Mouse (Mus musculus): Measurements from ENCODE around the gene Ifi47. TPM values are rescaled to one million over a fixed set of nuclear protein-coding genes. Genes with fewer than 3 reads are reported as not detected.
"Not testable (repeated sequence)": the region's sequence is repeated elsewhere in the genome, so short reads cannot be mapped to it uniquely, and the experiment has no call there.

Gene Ifi47
- 10.1 and 12.7 TPM in 2 replicates for polyA plus RNA-seq (2015; fragmentation: Nextera tagmentation; extraction: Ambion mirVana)

DNA sequence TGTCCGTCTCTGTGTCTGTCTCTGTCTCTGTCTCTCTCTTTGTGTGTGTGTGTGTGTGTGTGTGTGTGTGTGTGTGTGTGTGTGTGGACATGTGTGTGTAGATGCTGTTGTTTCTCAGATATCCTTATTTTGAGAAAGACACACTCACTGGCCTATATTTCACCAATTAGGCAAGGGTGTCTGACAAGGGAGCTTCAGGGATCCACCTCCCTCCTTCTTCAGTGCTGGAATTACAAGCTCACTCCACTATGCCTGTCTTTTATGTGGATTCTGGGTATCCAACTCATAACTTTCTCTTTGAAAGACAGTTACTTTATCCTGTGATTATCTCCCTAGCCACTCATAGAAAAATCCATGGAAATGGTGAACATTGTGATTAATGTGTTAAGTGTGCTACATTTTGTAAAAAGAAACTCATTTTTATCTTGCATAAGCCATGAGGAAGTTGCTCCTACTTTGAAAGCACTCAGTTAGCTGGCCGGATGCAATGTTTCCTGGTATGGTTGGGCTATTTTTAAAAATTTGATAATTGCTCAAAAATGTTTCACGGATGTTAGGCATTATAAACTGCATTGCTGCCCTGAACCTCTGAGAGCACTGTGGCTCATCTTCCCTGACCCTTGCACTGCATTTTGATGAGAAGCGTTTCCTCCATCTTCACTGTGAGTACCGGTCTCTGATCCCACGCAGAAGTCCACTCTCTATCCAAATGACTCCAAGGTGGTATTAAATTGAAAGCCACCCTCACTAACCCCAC lies at the start of gene Ifi47:
Ifi47 (plus strand) TSS at position 587 of the 757 bp plus-strand sequence.
- whole genome bisulfite sequencing = 59% methylated on average over 6 of the region's 6 CpGs
- not testable (repeated sequence) for H3K27me3 ChIP-seq (ENCODE audit: control insufficient read depth, insufficient read depth, low read length)

GRCm38 (mm10) chr11:49050064-49050463 lies 26.3 kb upstream of the Ifi47 start:
- not testable (repeated sequence) for H3K27ac ChIP-seq (replicated peaks); H3K27me3 ChIP-seq (ENCODE audit: control insufficient read depth, insufficient read depth, low read length); DNase-seq (ENCODE audit: low spot score); H3K9me3 ChIP-seq (ENCODE audit: control insufficient read depth, low read length); H3K36me3 ChIP-seq (ENCODE audit: control insufficient read depth, insufficient read depth, low read length); ATAC-seq (ENCODE audit: low FRiP score, low TSS enrichment); H3K4me2 ChIP-seq (replicated peaks; ENCODE audit: low read depth); H3K4me1 ChIP-seq (replicated peaks; ENCODE audit: control insufficient read depth, insufficient read depth); H3K9ac ChIP-seq (ENCODE audit: low read length); H3K4me3 ChIP-seq (ENCODE audit: low read depth, low read length)

More for the DNA sequence above, at the start of gene Ifi47:
- TF ChIP-seq CTCF (IDR thresholded peaks at IDR 0.05; ENCODE audit: low read depth) = 0 out of 2 replicates have a peak, but pooled peaks have one; percentile 9
- DNase-seq (ENCODE audit: low spot score); H3K4me2 ChIP-seq (replicated peaks; ENCODE audit: low read depth); H3K27ac ChIP-seq (replicated peaks); H3K4me1 ChIP-seq (replicated peaks; ENCODE audit: control insufficient read depth, insufficient read depth); H3K36me3 ChIP-seq (ENCODE audit: control insufficient read depth, insufficient read depth, low read length); ATAC-seq (ENCODE audit: low FRiP score, low TSS enrichment); H3K9me3 ChIP-seq (ENCODE audit: control insufficient read depth, low read length); H3K4me3 ChIP-seq (ENCODE audit: low read depth, low read length); H3K9ac ChIP-seq (ENCODE audit: low read length): not testable (repeated sequence)

- not testable (repeated sequence) for H3K4me2 ChIP-seq (replicated peaks; ENCODE audit: low read depth); H3K27me3 ChIP-seq (ENCODE audit: control insufficient read depth, insufficient read depth, low read length); H3K9me3 ChIP-seq (ENCODE audit: control insufficient read depth, low read length); H3K4me3 ChIP-seq (ENCODE audit: low read depth, low read length); DNase-seq (ENCODE audit: low spot score); H3K36me3 ChIP-seq (ENCODE audit: control insufficient read depth, insufficient read depth, low read length); H3K4me1 ChIP-seq (replicated peaks; ENCODE audit: control insufficient read depth, insufficient read depth); H3K27ac ChIP-seq (replicated peaks); H3K9ac ChIP-seq (ENCODE audit: low read length)
- ATAC-seq (ENCODE audit: low FRiP score, low TSS enrichment) = peak; percentile 38; the same call in 1 of the 2 replicates
- WGBS = 50% methylated on average over 1 of the region's 6 CpGs
These were observed 25.1 kb upstream of the Ifi47 start, which contains the start of gene 9930111J21Rik2 for GRCm38 (mm10) chr11:49051093-49051891. 9930111J21Rik2 (minus strand) TSS chr11:49051242.

- not testable (repeated sequence) for H3K4me1 ChIP-seq (replicated peaks; ENCODE audit: control insufficient read depth, insufficient read depth); H3K27me3 ChIP-seq (ENCODE audit: control insufficient read depth, insufficient read depth, low read length); H3K27ac ChIP-seq (replicated peaks); H3K36me3 ChIP-seq (ENCODE audit: control insufficient read depth, insufficient read depth, low read length); H3K9me3 ChIP-seq (ENCODE audit: control insufficient read depth, low read length); DNase-seq (ENCODE audit: low spot score); H3K4me2 ChIP-seq (replicated peaks; ENCODE audit: low read depth); H3K9ac ChIP-seq (ENCODE audit: low read length); H3K4me3 ChIP-seq (ENCODE audit: low read depth, low read length); ATAC-seq (ENCODE audit: low FRiP score, low TSS enrichment)
- no CpG with 5 or more reads among the region's 5 CpGs for WGBS
These were observed 24.5 kb upstream of the Ifi47 start for GRCm38 (mm10) chr11:49051894-49052293.

- not testable (repeated sequence) for H3K27me3 ChIP-seq (ENCODE audit: control insufficient read depth, insufficient read depth, low read length); H3K4me3 ChIP-seq (ENCODE audit: low read depth, low read length); DNase-seq (ENCODE audit: low spot score); H3K36me3 ChIP-seq (ENCODE audit: control insufficient read depth, insufficient read depth, low read length); H3K27ac ChIP-seq (replicated peaks); H3K4me2 ChIP-seq (replicated peaks; ENCODE audit: low read depth); ATAC-seq (ENCODE audit: low FRiP score, low TSS enrichment); H3K4me1 ChIP-seq (replicated peaks; ENCODE audit: control insufficient read depth, insufficient read depth); H3K9me3 ChIP-seq (ENCODE audit: control insufficient read depth, low read length); H3K9ac ChIP-seq (ENCODE audit: low read length)
- WGBS = 50% methylated on average over 2 of the region's 3 CpGs
These were observed 16.3 kb upstream of the Ifi47 start for GRCm38 (mm10) chr11:49060061-49060460.

- not testable (repeated sequence) for DNase-seq (ENCODE audit: low spot score); H3K36me3 ChIP-seq (ENCODE audit: control insufficient read depth, insufficient read depth, low read length); ATAC-seq (ENCODE audit: low FRiP score, low TSS enrichment); H3K9ac ChIP-seq (ENCODE audit: low read length); H3K27me3 ChIP-seq (ENCODE audit: control insufficient read depth, insufficient read depth, low read length); H3K4me2 ChIP-seq (replicated peaks; ENCODE audit: low read depth); H3K27ac ChIP-seq (replicated peaks); H3K4me3 ChIP-seq (ENCODE audit: low read depth, low read length); H3K9me3 ChIP-seq (ENCODE audit: control insufficient read depth, low read length); H3K4me1 ChIP-seq (replicated peaks; ENCODE audit: control insufficient read depth, insufficient read depth)
- WGBS = 67% methylated on average over 1 of the region's 2 CpGs
These were observed 14.5 kb upstream of the Ifi47 start for GRCm38 (mm10) chr11:49061865-49062264.

DNA sequence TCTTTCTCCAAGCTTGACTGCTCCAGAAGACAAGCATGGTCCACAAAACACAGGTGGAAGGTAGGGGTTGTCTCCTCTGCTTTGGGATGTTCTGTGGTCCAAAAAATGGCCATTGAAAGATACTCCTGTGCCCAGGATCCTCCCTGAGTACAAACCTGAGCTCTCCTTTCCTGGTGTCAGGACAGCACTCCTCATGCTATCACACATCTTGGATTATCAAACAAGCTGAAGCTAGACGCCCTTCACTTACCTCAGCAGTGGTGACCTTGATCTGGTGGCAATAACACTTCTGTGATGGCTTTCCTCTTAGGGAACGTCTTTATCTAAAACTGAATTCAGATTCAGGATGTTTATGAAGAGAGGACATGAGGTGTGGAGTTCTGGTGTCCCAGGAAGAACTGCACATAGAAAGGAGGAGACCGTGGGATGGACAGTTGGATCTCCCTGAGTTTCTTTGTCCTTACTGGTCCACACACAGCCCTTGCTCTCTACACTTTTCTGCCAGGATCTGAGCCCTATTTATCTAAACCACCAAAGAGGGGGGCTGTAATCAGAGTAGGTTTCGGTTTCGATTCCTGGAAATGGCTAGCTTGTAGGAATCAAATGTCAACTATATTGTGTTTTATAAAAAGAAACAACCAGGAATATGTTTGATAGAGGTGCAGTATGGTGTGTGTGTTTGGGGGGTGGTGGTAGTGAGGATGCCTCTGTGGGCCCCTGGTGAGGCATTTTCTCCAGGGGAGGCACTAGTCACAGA lies 12.5 kb upstream of the Ifi47 start, which contains the start of gene Tgtp2:
Tgtp2 (minus strand) TSS at position 494 of the 757 bp plus-strand sequence.
- H3K27me3 ChIP-seq (ENCODE audit: control insufficient read depth, insufficient read depth, low read length); H3K36me3 ChIP-seq (ENCODE audit: control insufficient read depth, insufficient read depth, low read length); H3K9me3 ChIP-seq (ENCODE audit: control insufficient read depth, low read length); DNase-seq (ENCODE audit: low spot score); H3K9ac ChIP-seq (ENCODE audit: low read length); ATAC-seq (ENCODE audit: low FRiP score, low TSS enrichment); H3K4me2 ChIP-seq (replicated peaks; ENCODE audit: low read depth); H3K27ac ChIP-seq (replicated peaks); H3K4me1 ChIP-seq (replicated peaks; ENCODE audit: control insufficient read depth, insufficient read depth); H3K4me3 ChIP-seq (ENCODE audit: low read depth, low read length): not testable (repeated sequence)
- WGBS = 62% methylated on average over 5 of the region's 5 CpGs
